Mouse (Mus musculus): Measurements from ENCODE around the gene Il17rc. TPM values are rescaled to one million over a fixed set of nuclear protein-coding genes. Genes with fewer than 3 reads are reported as not detected.

The Il17rc gene
- 1.6 and 2.4 TPM in 2 replicates for polyA plus RNA-seq (2014; fragmentation: Nextera tagmentation; extraction: Ambion mirVana)

- H3K9ac ChIP-seq (replicated peaks; ENCODE audit: low read depth, low read length): 0 out of 2 replicates have a peak within 1 kb of the TSS, but pooled peaks have one; percentile 16
- peak within 1 kb of the TSS; percentile 6; the same call in 1 of the 2 replicates for H3K4me2 ChIP-seq (ENCODE audit: low read depth, low read length)
- peaks cover 4% of the 10 kb centered on the region for H3K27me3 ChIP-seq (ENCODE audit: control insufficient read depth, insufficient read depth, low read length)
Measured at GRCm38 (mm10) chr6:113471297-113471936, at the start of gene Il17rc. TSS of gene Il17rc (plus strand) at chr6:113471427.

GRCm38 (mm10) chr6:113423000-113423399 lies 48.2 kb upstream of the Il17rc start:
- H3K27me3 ChIP-seq (ENCODE audit: control insufficient read depth, insufficient read depth, low read length): no peaks in the 10 kb centered on the region
- no peak overlapping the region for H3K4me3 ChIP-seq (ENCODE audit: low read depth, low read length)
- no peak overlapping the region for H3K4me2 ChIP-seq (ENCODE audit: low read depth, low read length)
- no peaks in the 10 kb centered on the region for H3K36me3 ChIP-seq (ENCODE audit: control insufficient read depth, insufficient read depth, low read length)
- ATAC-seq (ENCODE audit: low read depth): no peak
- H3K4me1 ChIP-seq (ENCODE audit: control insufficient read depth, insufficient read depth, low read length): peaks cover 7% of the 10 kb centered on the region
- H3K27ac ChIP-seq (ENCODE audit: low read depth, low read length): no peak overlapping the region
- no peak overlapping the region for H3K9ac ChIP-seq (replicated peaks; ENCODE audit: low read depth, low read length)
- H3K9me3 ChIP-seq (ENCODE audit: control insufficient read depth, low read length): no peaks in the 10 kb centered on the region
- 85% methylated on average over 4 of the region's 4 CpGs for WGBS

More at GRCm38 (mm10) chr6:113471297-113471936, at the start of gene Il17rc:
- ATAC-seq (ENCODE audit: low read depth): no peak
- H3K4me3 ChIP-seq (ENCODE audit: low read depth, low read length): no peak within 1 kb of the TSS
- no peaks in the 10 kb centered on the region for H3K36me3 ChIP-seq (ENCODE audit: control insufficient read depth, insufficient read depth, low read length)
- H3K9me3 ChIP-seq (ENCODE audit: control insufficient read depth, low read length): no peaks in the 10 kb centered on the region
- H3K27ac ChIP-seq (ENCODE audit: low read depth, low read length): no peak within 1 kb of the TSS
- 23% methylated on average over 12 of the region's 12 CpGs for WGBS
- peaks cover 4% of the 10 kb centered on the region; the same call in 1 of the 2 replicates for H3K4me1 ChIP-seq (ENCODE audit: control insufficient read depth, insufficient read depth, low read length)

GRCm38 (mm10) chr6:113424187-113424586 lies 47.0 kb upstream of the Il17rc start:
- Histone ChIP-seq H3K4me1 (ENCODE audit: control insufficient read depth, insufficient read depth, low read length) (no peaks in the 10 kb centered on the region), H3K9me3 (ENCODE audit: control insufficient read depth, low read length) (no peaks in the 10 kb centered on the region), H3K27me3 (ENCODE audit: control insufficient read depth, insufficient read depth, low read length) (no peaks in the 10 kb centered on the region), H3K9ac (replicated peaks; ENCODE audit: low read depth, low read length) (no peak overlapping the region), H3K4me3 (ENCODE audit: low read depth, low read length) (no peak overlapping the region), H3K36me3 (ENCODE audit: control insufficient read depth, insufficient read depth, low read length) (no peaks in the 10 kb centered on the region), H3K27ac (ENCODE audit: low read depth, low read length) (no peak overlapping the region), H3K4me2 (ENCODE audit: low read depth, low read length) (no peak overlapping the region)
- 90% methylated on average over 7 of the region's 7 CpGs for WGBS
- no peak for ATAC-seq (ENCODE audit: low read depth)

GRCm38 (mm10) chr6:113426696-113427095 lies 44.5 kb upstream of the Il17rc start:
- Histone ChIP-seq H3K36me3 (ENCODE audit: control insufficient read depth, insufficient read depth, low read length) (no peaks in the 10 kb centered on the region), H3K9ac (replicated peaks; ENCODE audit: low read depth, low read length) (no peak overlapping the region), H3K4me1 (ENCODE audit: control insufficient read depth, insufficient read depth, low read length) (no peaks in the 10 kb centered on the region), H3K9me3 (ENCODE audit: control insufficient read depth, low read length) (no peaks in the 10 kb centered on the region), H3K4me2 (ENCODE audit: low read depth, low read length) (no peak overlapping the region), H3K4me3 (ENCODE audit: low read depth, low read length) (no peak overlapping the region), H3K27me3 (ENCODE audit: control insufficient read depth, insufficient read depth, low read length) (no peaks in the 10 kb centered on the region), H3K27ac (ENCODE audit: low read depth, low read length) (no peak overlapping the region)
- ATAC-seq (ENCODE audit: low read depth): no peak
- WGBS: 93% methylated on average over 4 of the region's 4 CpGs

- no peaks in the 10 kb centered on the region for H3K27me3 ChIP-seq (ENCODE audit: control insufficient read depth, insufficient read depth, low read length)
- WGBS: 66% methylated on average over 3 of the region's 3 CpGs
- no peak for ATAC-seq (ENCODE audit: low read depth)
- H3K4me2 ChIP-seq (ENCODE audit: low read depth, low read length): no peak overlapping the region
- no peak overlapping the region for H3K4me3 ChIP-seq (ENCODE audit: low read depth, low read length)
- no peaks in the 10 kb centered on the region for H3K9me3 ChIP-seq (ENCODE audit: control insufficient read depth, low read length)
- no peaks in the 10 kb centered on the region for H3K4me1 ChIP-seq (ENCODE audit: control insufficient read depth, insufficient read depth, low read length)
- no peak overlapping the region for H3K9ac ChIP-seq (replicated peaks; ENCODE audit: low read depth, low read length)
- H3K36me3 ChIP-seq (ENCODE audit: control insufficient read depth, insufficient read depth, low read length): no peaks in the 10 kb centered on the region
- no peak overlapping the region for H3K27ac ChIP-seq (ENCODE audit: low read depth, low read length)
Measured at GRCm38 (mm10) chr6:113427397-113427796, 43.8 kb upstream of the Il17rc start.

- no peak for ATAC-seq (ENCODE audit: low read depth)
- Histone ChIP-seq H3K36me3 (ENCODE audit: control insufficient read depth, insufficient read depth, low read length) (no peaks in the 10 kb centered on the region), H3K4me1 (ENCODE audit: control insufficient read depth, insufficient read depth, low read length) (no peaks in the 10 kb centered on the region), H3K4me3 (ENCODE audit: low read depth, low read length) (no peak overlapping the region), H3K27ac (ENCODE audit: low read depth, low read length) (no peak overlapping the region), H3K9ac (replicated peaks; ENCODE audit: low read depth, low read length) (no peak overlapping the region), H3K27me3 (ENCODE audit: control insufficient read depth, insufficient read depth, low read length) (no peaks in the 10 kb centered on the region), H3K9me3 (ENCODE audit: control insufficient read depth, low read length) (no peaks in the 10 kb centered on the region), H3K4me2 (ENCODE audit: low read depth, low read length) (no peak overlapping the region)
- WGBS: 93% methylated on average over 16 of the region's 16 CpGs
Measured at GRCm38 (mm10) chr6:113428006-113428405, 43.2 kb upstream of the Il17rc start.

GRCm38 (mm10) chr6:113429965-113430364 lies 41.3 kb upstream of the Il17rc start:
- Histone ChIP-seq H3K9ac (replicated peaks; ENCODE audit: low read depth, low read length) (no peak overlapping the region), H3K36me3 (ENCODE audit: control insufficient read depth, insufficient read depth, low read length) (no peaks in the 10 kb centered on the region), H3K4me1 (ENCODE audit: control insufficient read depth, insufficient read depth, low read length) (no peaks in the 10 kb centered on the region), H3K27ac (ENCODE audit: low read depth, low read length) (no peak overlapping the region), H3K9me3 (ENCODE audit: control insufficient read depth, low read length) (no peaks in the 10 kb centered on the region), H3K4me2 (ENCODE audit: low read depth, low read length) (no peak overlapping the region), H3K4me3 (ENCODE audit: low read depth, low read length) (no peak overlapping the region), H3K27me3 (ENCODE audit: control insufficient read depth, insufficient read depth, low read length) (no peaks in the 10 kb centered on the region)
- 70% methylated on average over 3 of the region's 3 CpGs for WGBS
- no peak for ATAC-seq (ENCODE audit: low read depth)

- H3K4me3 ChIP-seq (ENCODE audit: low read depth, low read length): no peak overlapping the region
- no peak overlapping the region for H3K9ac ChIP-seq (replicated peaks; ENCODE audit: low read depth, low read length)
- H3K4me2 ChIP-seq (ENCODE audit: low read depth, low read length): no peak overlapping the region
- no peaks in the 10 kb centered on the region for H3K27me3 ChIP-seq (ENCODE audit: control insufficient read depth, insufficient read depth, low read length)
- WGBS: 65% methylated on average over 3 of the region's 3 CpGs
- no peak overlapping the region for H3K27ac ChIP-seq (ENCODE audit: low read depth, low read length)
- H3K36me3 ChIP-seq (ENCODE audit: control insufficient read depth, insufficient read depth, low read length): no peaks in the 10 kb centered on the region
- ATAC-seq (ENCODE audit: low read depth): no peak
- H3K4me1 ChIP-seq (ENCODE audit: control insufficient read depth, insufficient read depth, low read length): no peaks in the 10 kb centered on the region
- no peaks in the 10 kb centered on the region for H3K9me3 ChIP-seq (ENCODE audit: control insufficient read depth, low read length)
Measured at GRCm38 (mm10) chr6:113430846-113431245, 40.4 kb upstream of the Il17rc start.

- 52% methylated on average over 3 of the region's 3 CpGs for WGBS
- no peak overlapping the region for H3K27ac ChIP-seq (ENCODE audit: low read depth, low read length)
- H3K27me3 ChIP-seq (ENCODE audit: control insufficient read depth, insufficient read depth, low read length): no peaks in the 10 kb centered on the region
- H3K36me3 ChIP-seq (ENCODE audit: control insufficient read depth, insufficient read depth, low read length): no peaks in the 10 kb centered on the region
- H3K4me3 ChIP-seq (ENCODE audit: low read depth, low read length): no peak overlapping the region
- no peak overlapping the region for H3K4me2 ChIP-seq (ENCODE audit: low read depth, low read length)
- no peak overlapping the region for H3K9ac ChIP-seq (replicated peaks; ENCODE audit: low read depth, low read length)
- H3K9me3 ChIP-seq (ENCODE audit: control insufficient read depth, low read length): no peaks in the 10 kb centered on the region
- no peaks in the 10 kb centered on the region for H3K4me1 ChIP-seq (ENCODE audit: control insufficient read depth, insufficient read depth, low read length)
- no peak for ATAC-seq (ENCODE audit: low read depth)
Measured at GRCm38 (mm10) chr6:113431801-113432200, 39.4 kb upstream of the Il17rc start.
